Mouse (Mus musculus) heart, postnatal 10 days (tissue): ENCODE results near the gene Odf3b. TPM values are rescaled to one million over a fixed set of nuclear protein-coding genes. Genes with fewer than 3 reads are reported as not detected.

ENCODE experiments used
- DNase-seq, 2 experiments: peaks; one replicate each; pipeline ENCODE4 v3.0.0; 2021
- intact Hi-C: fragments of 180-260 bp; cut with DNase I; formaldehyde crosslinking; loops from one replicate; pipeline ENCODE4 v1.15.1; 2025
- total RNA-seq, 2 experiments: library from RNA; stranded (reverse); gene quantifications; 2 replicates each; pipeline ENCODE4 v1.2.3; 2021

Odf3b gene
- total RNA-seq, 2 experiments from 2014 or later = 1.3 to 1.5 TPM

DNA sequence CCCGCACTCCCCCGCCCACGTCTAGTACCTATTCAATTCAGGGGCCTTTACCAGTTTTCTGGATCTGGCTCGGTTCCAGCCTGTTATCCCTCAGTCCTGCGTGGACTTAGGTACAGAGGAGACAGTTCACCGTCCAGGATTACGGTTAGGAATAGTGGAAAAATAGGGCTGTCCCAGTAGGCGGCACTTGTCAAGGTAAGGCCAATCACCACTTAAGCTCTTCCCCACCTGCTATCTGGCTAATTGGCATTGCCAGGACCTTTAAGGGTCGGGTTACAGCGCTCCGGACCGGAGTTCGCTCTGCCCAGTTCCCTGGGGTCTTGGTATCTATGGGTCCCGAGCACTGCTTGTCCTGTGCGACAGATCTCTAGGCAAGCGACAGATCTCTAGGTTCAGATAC lies 2.1 kb downstream of the Odf3b start, which contains the start of gene Tymp:
TSS of gene Tymp (minus strand) at position 83 of the 400 bp plus-strand sequence.
- intact Hi-C loops = loop anchor here (5.0 kb wide), 1 partner anchor 150 kb away; no protein-coding TSS in a partner anchor
- DNase-seq = no peak

DNA sequence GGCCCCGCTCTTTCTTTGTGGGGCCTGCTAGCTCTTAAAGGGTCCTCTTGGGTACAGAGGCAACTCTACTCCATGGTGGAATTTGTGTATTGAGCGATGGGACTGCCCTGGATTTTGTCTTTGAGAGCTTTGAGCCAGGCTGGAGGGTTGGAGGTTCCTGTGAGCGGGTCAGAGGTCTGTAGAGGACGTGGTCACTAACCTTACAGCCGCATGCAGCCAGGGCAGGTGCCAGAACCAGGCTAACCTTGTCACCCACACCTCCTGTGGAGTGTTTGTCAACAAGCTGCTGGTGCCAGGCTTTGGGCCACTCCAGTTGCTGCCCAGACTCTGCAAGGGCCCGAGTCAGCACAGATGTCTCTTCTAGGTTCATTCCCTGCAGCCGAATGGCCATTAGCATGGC lies 3.0 kb downstream of the Odf3b start:
- intact Hi-C loops = loop anchor here (5.0 kb wide), 1 partner anchor 151 kb away; no protein-coding TSS in a partner anchor
- DNase-seq = no peak

- no peak for DNase-seq
- intact Hi-C loops = loop anchor here (5.0 kb wide), 2 partner anchors 92 to 152 kb away; no protein-coding TSS in a partner anchor
Observed at GRCm38 (mm10) chr15:89374801-89375534, 4.1 kb downstream of the Odf3b start.

- intact Hi-C loops = loop anchor here (5.0 kb wide), 1 partner anchor 93 kb away; no protein-coding TSS in a partner anchor
- DNase-seq = no peak
Observed at GRCm38 (mm10) chr15:89374340-89374739, 4.7 kb downstream of the Odf3b start.

DNA sequence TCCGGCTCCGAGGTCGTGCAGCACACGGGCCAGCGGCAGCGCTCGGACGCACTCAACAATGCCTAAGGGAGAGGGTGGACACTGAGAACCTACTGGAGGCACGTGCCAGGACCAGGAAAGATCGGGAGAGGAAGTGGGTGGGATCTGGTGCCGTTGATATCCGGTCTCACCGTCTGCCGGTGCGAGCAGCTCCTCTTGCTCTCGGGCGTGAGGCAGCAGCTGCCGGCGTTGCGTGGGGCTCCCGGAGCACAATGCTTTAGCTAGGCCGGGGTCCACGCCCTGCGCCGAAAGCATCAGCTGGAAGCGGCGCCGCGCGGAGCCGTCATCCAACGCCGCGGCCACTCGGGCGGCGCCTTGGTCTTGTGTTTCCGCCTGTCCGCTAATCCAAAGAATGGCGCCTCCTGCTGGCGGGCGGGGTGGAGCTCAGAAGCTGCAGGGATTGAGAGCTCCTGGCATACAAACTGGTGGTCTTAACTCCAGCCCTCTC lies 5.3 kb downstream of the Odf3b start, which contains the start of gene Sco2:
TSS of gene Sco2 (minus strand) at position 85 of the 487 bp plus-strand sequence.
- DNase-seq = peak; percentile 94 to 98
- intact Hi-C loops = loop anchor here (2.0 to 5.0 kb wide), 2 partner anchors 17 to 93 kb away; no protein-coding TSS in a partner anchor

GRCm38 (mm10) chr15:89373027-89373761 lies 5.9 kb downstream of the Odf3b start:
- intact Hi-C loops = loop anchor here (2.0 to 5.0 kb wide), 2 partner anchors 16 to 94 kb away; no protein-coding TSS in a partner anchor
- DNase-seq = peak; percentile 88 to 89

- no peak for DNase-seq
- intact Hi-C loops = loop anchor here (2.0 to 5.0 kb wide), 2 partner anchors 16 to 95 kb away; no protein-coding TSS in a partner anchor
Observed at GRCm38 (mm10) chr15:89372536-89372935, 6.5 kb downstream of the Odf3b start.

GRCm38 (mm10) chr15:89372068-89372467 lies 7.0 kb downstream of the Odf3b start:
- no peak for DNase-seq
- intact Hi-C loops = loop anchor here (2.0 to 5.0 kb wide), 2 partner anchors 15 to 95 kb away; no protein-coding TSS in a partner anchor

DNA sequence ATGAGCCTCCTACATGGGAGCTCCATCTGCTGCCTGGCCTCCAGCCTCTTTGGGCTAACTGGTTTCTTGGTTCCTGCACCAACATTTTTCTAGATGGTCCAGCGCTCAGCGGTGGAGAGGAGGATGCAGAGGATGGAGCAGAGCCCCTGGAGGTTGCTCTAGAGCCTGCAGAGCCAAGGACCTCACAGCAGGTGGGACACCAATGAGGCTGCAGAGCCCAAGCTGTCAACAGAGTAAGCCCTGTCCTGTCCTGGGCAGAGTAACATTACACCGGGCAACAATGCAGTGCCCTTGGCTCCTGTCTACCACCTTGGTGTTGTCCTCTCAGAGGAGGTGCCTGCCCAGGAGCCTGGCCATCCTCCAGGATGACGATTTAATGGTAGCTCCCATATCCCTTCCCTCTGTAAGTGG lies 13.9 kb downstream of the Odf3b start:
- intact Hi-C loops = no loop called here
- DNase-seq = no peak

GRCm38 (mm10) chr15:89363051-89363450 lies 16.0 kb downstream of the Odf3b start:
- intact Hi-C loops = loop anchor here (5.0 kb wide), 1 partner anchor 86 kb away; no protein-coding TSS in a partner anchor

DNA sequence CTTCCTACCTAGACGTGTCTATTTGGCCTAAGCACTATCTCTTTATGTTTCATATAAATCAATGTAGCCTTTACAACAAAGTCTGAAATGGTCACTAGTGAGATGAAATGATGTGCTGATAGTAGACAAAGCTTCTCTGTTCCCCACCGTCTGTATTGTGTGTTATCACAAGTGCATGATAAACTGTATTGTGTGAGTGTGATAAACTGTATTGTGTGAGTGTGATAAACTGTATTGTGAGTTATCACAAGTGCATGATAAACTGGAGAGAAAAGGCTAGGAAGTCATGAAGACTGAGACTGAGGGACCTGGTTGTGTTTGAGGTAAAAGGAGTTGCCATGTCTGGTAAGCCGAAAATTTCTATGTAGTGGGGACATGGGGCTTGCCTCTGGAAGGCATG lies 20.3 kb downstream of the Odf3b start:
- DNase-seq = no peak
- intact Hi-C loops = no loop called here

More at GRCm38 (mm10) chr15:89363051-89363450, 16.0 kb downstream of the Odf3b start:
- DNase-seq = no peak

- intact Hi-C loops = loop anchor here (2.0 kb wide), 1 partner anchor 16 kb away; the partner anchor contains the start of gene Sco2
- peak; percentile 77 for DNase-seq
Observed at GRCm38 (mm10) chr15:89356372-89356771, 22.7 kb downstream of the Odf3b start.

GRCm38 (mm10) chr15:89355241-89356187 lies 23.6 kb downstream of the Odf3b start, which contains the start of the genes Lmf2 and Ncaph2:
Lmf2 (minus strand) TSS chr15:89355659.
Ncaph2 (plus strand) TSS chr15:89355719.
- intact Hi-C loops = loop anchor here (2.0 kb wide), 1 partner anchor 17 kb away; the partner anchor contains the start of gene Sco2
- peak; percentile 96 to 99 for DNase-seq

DNA sequence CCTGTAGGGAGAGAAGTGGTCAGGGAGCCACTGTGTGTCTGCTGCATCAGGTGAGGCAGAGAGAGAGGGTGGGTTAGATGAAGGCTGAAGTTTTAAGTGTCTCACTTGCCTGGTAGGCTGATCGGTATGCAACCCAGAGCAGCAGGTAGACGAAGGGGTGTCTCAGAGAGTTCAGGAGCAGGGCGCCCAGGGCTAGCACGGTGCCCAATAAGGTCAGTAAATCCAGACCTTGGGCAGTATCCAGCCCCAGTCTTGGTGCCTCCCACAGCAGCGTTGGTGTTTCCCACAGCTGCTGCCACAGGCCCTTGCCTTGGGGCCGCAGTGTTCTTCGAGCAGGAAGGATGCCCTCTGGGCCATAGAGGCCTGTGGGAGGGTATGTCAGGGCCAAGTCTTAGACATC lies 24.6 kb downstream of the Odf3b start:
- intact Hi-C loops = no loop called here
- no peak for DNase-seq

GRCm38 (mm10) chr15:89353837-89354236 lies 25.2 kb downstream of the Odf3b start:
- DNase-seq = no peak
- intact Hi-C loops = no loop called here

DNA sequence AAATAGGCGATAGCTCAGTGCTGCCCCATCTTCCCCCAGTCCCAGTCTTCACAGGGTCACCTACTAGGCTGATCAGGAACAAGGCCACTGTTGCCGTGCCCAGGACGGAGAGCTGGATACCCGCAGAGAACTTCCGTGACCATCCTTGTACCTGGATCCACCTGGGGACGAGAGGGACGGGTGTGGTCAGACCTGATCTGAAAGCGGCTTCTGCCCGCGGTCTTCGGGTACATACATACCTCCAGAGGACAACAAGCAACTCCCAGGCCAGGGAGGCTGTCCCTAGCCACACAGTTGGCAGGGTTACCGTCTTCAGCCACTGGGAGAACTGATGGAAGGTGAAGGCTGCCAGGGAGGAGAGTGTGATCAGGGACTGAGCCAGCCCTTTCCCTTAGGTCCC lies 26.3 kb downstream of the Odf3b start:
- intact Hi-C loops = no loop called here
- no peak for DNase-seq

GRCm38 (mm10) chr15:89352054-89352453 lies 27.0 kb downstream of the Odf3b start:
- intact Hi-C loops = no loop called here
- DNase-seq = no peak

DNA sequence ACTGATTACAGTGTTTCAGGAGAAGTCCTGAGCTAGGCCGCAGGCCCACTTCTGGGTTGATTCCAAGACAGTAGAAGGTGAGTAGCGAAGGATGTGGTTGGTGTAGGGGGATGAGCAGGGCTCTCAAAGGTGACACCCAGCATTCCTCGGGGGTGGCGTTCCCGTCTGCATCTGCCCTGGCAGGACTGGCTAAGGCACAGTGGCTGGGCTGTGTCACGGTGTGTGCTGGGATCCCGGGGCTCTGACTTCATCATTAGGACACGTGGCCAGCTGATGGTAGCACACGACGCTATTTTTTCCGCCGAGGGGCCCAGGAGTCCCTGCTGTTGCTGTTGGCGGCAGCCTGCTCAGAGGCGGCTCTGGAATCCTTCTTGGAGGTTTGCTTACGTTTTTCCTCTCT lies 27.8 kb downstream of the Odf3b start:
- no peak for DNase-seq
- intact Hi-C loops = loop anchor here (2.0 kb wide), 1 partner anchor 35 kb away; no protein-coding TSS in a partner anchor

GRCm38 (mm10) chr15:89350447-89350846 lies 28.6 kb downstream of the Odf3b start:
- intact Hi-C loops = loop anchor here (2.0 kb wide), 1 partner anchor 34 kb away; no protein-coding TSS in a partner anchor
- DNase-seq = peak; percentile 28 to 33
